Mouse (Mus musculus) thymus, adult 2 months (tissue): ENCODE measurements around the gene Dexi. TPM values are rescaled to one million over a fixed set of nuclear protein-coding genes. Genes with fewer than 3 reads are reported as not detected.

Experiments used
- DNase-seq: peaks from one replicate; pipeline ENCODE4 v3.0.0; 2021
- H3K27ac ChIP-seq: fragments of 200-500 bp; 2 replicates; pipeline ENCODE4 v1.5.1; 2012; ENCODE audit warnings: low read length, control low read depth; ENCODE audit not compliant: control insufficient read depth, insufficient read depth
- H3K27me3 ChIP-seq: fragments of 200-500 bp; 2 replicates; pipeline ENCODE4 v1.6.1; 2012; ENCODE audit warnings: mild to moderate bottlenecking, low read length, moderate library complexity, mixed read lengths; ENCODE audit not compliant: control insufficient read depth, insufficient read depth
- H3K36me3 ChIP-seq: fragments of 200-500 bp; 2 replicates; pipeline ENCODE4 v1.6.1; 2012; ENCODE audit warnings: mild to moderate bottlenecking, low read length, moderate library complexity; ENCODE audit not compliant: control insufficient read depth, insufficient read depth
- H3K4me1 ChIP-seq: fragments of 200-500 bp; replicated peaks from 2 replicates; pipeline ENCODE4 v1.6.1; 2012; ENCODE audit warnings: low read length; ENCODE audit not compliant: control insufficient read depth, insufficient read depth
- H3K4me3 ChIP-seq: fragments of 200-500 bp; 2 replicates; pipeline ENCODE4 v1.5.1; 2012; ENCODE audit warnings: mild to moderate bottlenecking, low read length, control low read depth, moderate library complexity; ENCODE audit not compliant: control insufficient read depth, insufficient read depth
- CTCF ChIP-seq: fragments of 200-500 bp; IDR thresholded peaks from 2 replicates; pipeline ENCODE4 v1.5.1; 2012; ENCODE audit warnings: mild to moderate bottlenecking, control low read depth, low read length, moderate library complexity, borderline replicate concordance; ENCODE audit not compliant: control insufficient read depth, poor library complexity, insufficient read depth; ENCODE audit errors: extremely low read depth
- POLR2A ChIP-seq: fragments of 200-500 bp; IDR thresholded peaks from 2 replicates; pipeline ENCODE4 v1.6.1; 2012; ENCODE audit warnings: mild to moderate bottlenecking, low read length, control low read depth, moderate library complexity; ENCODE audit not compliant: control insufficient read depth, poor library complexity, insufficient read depth; ENCODE audit errors: extremely low read depth
- WGBS: fragments of 180-500 bp; shearing (Covaris S2); methylation state at CpG from one replicate; pipeline ENCODE4 v1.1.7; 2018; 5-methylcytosine and 5-hydroxymethylcytosine counted together
- polyA plus RNA-seq: library from polyadenylated mRNA; depleted of rRNA; stranded (reverse); fragments of >200 nt; gene quantifications from 2 replicates; pipeline ENCODE4 v1.2.3, GENCODE M21; 2012

The Dexi gene
- polyA plus RNA-seq, 1 experiment: 122 TPM

- peaks cover 12% of the 10 kb centered on the region; the same call in 1 of the 2 replicates for H3K36me3 ChIP-seq
- H3K27ac ChIP-seq: no peak overlapping the region
- H3K4me3 ChIP-seq: no peak overlapping the region
- no peak for TF ChIP-seq POLR2A
- peak; percentile 88 for TF ChIP-seq CTCF
- 42% methylated on average over 4 of the region's 4 CpGs for WGBS
- H3K4me1 ChIP-seq: peaks cover 14% of the 10 kb centered on the region
- DNase-seq: peak; percentile 78
- no peaks in the 10 kb centered on the region for H3K27me3 ChIP-seq
Measured at GRCm38 (mm10) chr16:10565278-10565885, 22.5 kb upstream of the Dexi start.

GRCm38 (mm10) chr16:10559991-10560390 is 17.1 kb upstream of the Dexi start:
- Histone ChIP-seq H3K4me1 (no peaks in the 10 kb centered on the region), H3K27me3 (no peaks in the 10 kb centered on the region), H3K4me3 (no peak overlapping the region), H3K36me3 (peaks cover 17% of the 10 kb centered on the region; the same call in 1 of the 2 replicates), H3K27ac (no peak overlapping the region)
- DNase-seq: no peak
- WGBS: 94% methylated on average over 8 of the region's 8 CpGs
- no peak for TF ChIP-seq POLR2A
- no peak for TF ChIP-seq CTCF

GRCm38 (mm10) chr16:10553858-10554257 is 11.0 kb upstream of the Dexi start:
- peaks cover 6% of the 10 kb centered on the region; the same call in 1 of the 2 replicates for H3K4me1 ChIP-seq
- no peak for DNase-seq
- no peak overlapping the region for H3K4me3 ChIP-seq
- 19% methylated on average over 2 of the region's 2 CpGs for WGBS
- H3K36me3 ChIP-seq: no peaks in the 10 kb centered on the region
- TF ChIP-seq POLR2A (no peak), CTCF (no peak)
- no peaks in the 10 kb centered on the region for H3K27me3 ChIP-seq
- H3K27ac ChIP-seq: no peak overlapping the region

- peaks cover 6% of the 10 kb centered on the region; the same call in 1 of the 2 replicates for H3K4me1 ChIP-seq
- WGBS: 77% methylated on average over 4 of the region's 4 CpGs
- no peaks in the 10 kb centered on the region for H3K27me3 ChIP-seq
Measured at GRCm38 (mm10) chr16:10551592-10551991, 8.7 kb upstream of the Dexi start.

GRCm38 (mm10) chr16:10549600-10549999 is 6.7 kb upstream of the Dexi start:
- no peak overlapping the region for H3K27ac ChIP-seq
- no peak for DNase-seq
- H3K4me1 ChIP-seq: peaks cover 9% of the 10 kb centered on the region
- no peaks in the 10 kb centered on the region for H3K36me3 ChIP-seq
- TF ChIP-seq POLR2A: no peak
- no peak for TF ChIP-seq CTCF
- no peaks in the 10 kb centered on the region for H3K27me3 ChIP-seq
- WGBS: 95% methylated on average over 2 of the region's 2 CpGs
- H3K4me3 ChIP-seq: no peak overlapping the region

More at GRCm38 (mm10) chr16:10551592-10551991, 8.7 kb upstream of the Dexi start:
- H3K4me3 ChIP-seq: no peak overlapping the region
- no peaks in the 10 kb centered on the region for H3K36me3 ChIP-seq
- TF ChIP-seq CTCF (no peak), POLR2A (no peak)
- H3K27ac ChIP-seq: no peak overlapping the region
- no peak for DNase-seq

GRCm38 (mm10) chr16:10548938-10549337 is 6.1 kb upstream of the Dexi start:
- H3K36me3 ChIP-seq: no peaks in the 10 kb centered on the region
- no peak for DNase-seq
- 96% methylated on average over 3 of the region's 3 CpGs for WGBS
- no peak overlapping the region for H3K27ac ChIP-seq
- H3K27me3 ChIP-seq: no peaks in the 10 kb centered on the region
- H3K4me3 ChIP-seq: no peak overlapping the region
- H3K4me1 ChIP-seq: peaks cover 6% of the 10 kb centered on the region
- TF ChIP-seq CTCF (no peak), POLR2A (no peak)

GRCm38 (mm10) chr16:10546865-10547264 is 4.0 kb upstream of the Dexi start:
- Histone ChIP-seq H3K27me3 (no peaks in the 10 kb centered on the region), H3K36me3 (no peaks in the 10 kb centered on the region), H3K4me3 (no peak overlapping the region), H3K4me1 (peaks cover 8% of the 10 kb centered on the region), H3K27ac (no peak overlapping the region)
- WGBS: 85% methylated on average over 3 of the region's 3 CpGs
- TF ChIP-seq CTCF: no peak
- TF ChIP-seq POLR2A: no peak
- DNase-seq: no peak
